Mouse (Mus musculus) c-Kit-positive CD71-positive TER-119-negative erythroid progenitor cells, embryonic 14.5 days (primary cell): ENCODE results near the gene Zfp3.

ENCODE experiments used
- DNase-seq: peaks from one replicate; pipeline ENCODE4 v3.0.0-alpha.2; 2013; ENCODE audit warnings: low read depth

Zfp3 gene

DNA sequence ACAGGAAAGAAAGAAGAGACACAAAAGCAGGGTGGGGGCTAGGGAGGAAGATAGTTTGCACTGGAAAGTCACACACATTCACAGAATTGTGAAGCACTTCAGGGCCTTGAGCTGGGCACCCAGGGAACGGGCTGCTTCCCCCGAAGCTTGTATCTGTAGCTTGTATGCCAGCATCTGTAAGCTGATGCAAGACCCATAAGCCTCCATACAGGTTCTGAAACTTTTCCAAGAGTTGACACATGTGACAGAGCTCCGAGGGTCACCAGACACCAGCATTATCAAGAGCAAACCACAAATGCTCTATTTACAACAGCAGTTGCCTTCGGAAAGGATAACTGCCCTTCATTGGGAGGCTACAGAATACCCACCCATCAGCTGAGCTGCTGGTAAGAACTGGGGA lies 43.6 kb downstream of the Zfp3 start:
- no peak for DNase-seq

DNA sequence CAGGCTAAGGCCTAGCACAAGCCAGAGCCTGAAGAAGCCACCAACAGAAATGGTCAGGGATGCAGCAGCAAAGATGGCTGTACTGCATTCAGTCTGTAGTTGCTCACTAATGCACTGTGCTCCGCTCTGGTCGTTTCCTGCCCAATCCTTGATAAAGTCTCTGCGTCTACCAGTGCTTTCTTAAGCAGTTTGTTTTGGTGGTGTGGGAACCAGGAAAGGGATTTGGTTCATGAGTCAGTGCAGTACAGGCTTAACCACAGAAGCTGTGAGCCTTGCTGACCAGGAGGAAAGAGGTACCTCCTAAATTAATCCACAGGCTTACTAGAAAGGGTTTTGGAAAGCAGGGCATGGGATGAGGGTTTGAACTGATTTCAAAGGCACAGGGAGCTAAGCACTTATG lies 44.1 kb downstream of the Zfp3 start:
- DNase-seq, result no peak

DNA sequence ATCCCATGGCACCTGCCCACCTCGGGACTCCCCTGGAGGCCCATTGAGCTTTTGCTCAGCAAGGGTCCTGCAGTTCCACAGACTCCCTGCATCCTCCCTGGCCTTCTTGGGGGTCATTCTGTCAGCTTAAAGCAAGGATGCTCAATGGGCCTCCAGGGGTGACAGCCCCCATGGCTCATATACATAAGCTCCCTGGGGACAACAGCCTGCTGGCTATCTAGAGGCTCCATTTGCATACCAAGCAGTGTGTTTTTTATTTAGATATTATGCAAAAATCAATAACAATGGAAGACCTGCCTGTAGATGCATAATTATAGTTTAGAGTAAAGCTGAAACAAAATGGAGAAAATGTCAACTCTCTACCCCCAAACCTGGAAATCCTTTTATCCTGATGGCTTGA lies 45.0 kb downstream of the Zfp3 start:
- no peak for DNase-seq

DNA sequence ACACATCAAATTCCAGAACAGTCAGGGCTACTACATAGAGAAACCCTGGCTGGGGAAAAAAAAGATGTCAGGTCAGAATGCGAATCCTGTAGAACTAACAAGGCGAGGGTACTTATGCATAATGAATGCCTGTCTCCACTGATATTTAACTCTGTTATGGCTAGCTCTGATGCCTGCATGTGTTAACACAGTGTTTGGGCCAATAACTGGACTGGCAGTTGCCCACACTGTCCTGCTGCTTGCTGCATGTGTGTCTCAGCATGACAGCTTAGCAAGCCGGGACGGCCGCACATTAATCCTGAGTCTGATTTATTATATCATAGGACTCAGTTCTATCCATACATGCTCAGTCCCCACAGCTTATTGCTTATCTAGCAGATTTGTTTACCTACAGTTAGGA lies 47.0 kb downstream of the Zfp3 start:
- no peak for DNase-seq

DNA sequence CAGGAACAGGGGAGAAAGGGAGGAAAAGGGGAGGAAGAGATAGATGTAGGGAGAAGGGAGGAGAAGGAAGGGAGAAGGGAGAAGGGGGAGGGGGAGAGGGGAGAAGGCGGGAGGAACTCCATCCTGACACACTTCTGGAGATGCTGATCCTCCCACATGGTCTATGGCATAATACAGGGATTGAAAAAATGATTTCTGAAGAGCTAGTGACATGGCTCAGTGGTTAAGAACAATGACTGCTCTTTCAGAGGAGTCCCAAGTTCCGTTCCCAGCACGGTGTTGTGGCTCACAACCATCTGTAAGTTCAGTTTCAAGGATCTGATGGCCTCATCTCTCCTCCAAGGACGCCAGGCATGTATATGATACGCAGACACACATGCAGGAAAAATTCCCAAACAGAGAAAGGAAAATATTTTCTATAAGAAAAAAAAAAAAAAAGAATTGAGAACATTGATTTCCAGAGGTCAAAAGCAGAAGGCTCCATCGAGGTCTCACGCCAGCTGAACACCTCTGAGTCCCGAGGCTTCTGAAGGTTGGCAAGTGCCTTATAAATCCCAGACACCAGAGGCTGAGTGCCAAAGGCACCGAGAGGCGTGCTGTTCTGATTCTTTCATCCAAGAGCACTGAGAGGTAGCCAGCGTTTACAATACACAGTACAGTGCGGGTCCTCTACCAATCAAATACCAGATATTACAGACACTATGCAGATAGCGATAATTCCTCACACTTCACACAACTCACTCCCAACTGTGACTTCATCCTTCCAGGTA lies 47.6 kb downstream of the Zfp3 start:
- no peak for DNase-seq

DNA sequence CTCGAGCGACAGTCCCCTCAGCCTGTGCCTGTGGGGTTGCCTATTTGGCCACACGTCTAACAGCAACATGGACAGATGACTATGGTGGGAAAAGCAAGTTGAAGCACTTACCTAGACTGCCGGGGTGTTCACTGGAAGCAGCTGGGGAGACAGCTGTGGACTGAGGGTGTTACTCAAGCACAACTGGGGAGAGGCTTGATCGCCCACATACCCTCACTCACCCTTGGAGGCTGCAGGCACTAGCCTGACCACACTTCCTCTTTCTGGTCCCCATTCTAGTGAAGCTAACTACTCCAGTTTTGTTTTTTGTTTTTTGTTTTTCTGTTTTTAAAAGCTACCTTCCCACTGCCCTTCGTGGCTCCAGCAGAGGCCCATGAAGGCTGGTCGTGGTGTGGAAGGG lies 48.4 kb downstream of the Zfp3 start, which contains the start of gene Scimp:
Gene Scimp, minus strand, starts transcription at position 222 of the 400 bp plus-strand sequence.
- no peak for DNase-seq

DNA sequence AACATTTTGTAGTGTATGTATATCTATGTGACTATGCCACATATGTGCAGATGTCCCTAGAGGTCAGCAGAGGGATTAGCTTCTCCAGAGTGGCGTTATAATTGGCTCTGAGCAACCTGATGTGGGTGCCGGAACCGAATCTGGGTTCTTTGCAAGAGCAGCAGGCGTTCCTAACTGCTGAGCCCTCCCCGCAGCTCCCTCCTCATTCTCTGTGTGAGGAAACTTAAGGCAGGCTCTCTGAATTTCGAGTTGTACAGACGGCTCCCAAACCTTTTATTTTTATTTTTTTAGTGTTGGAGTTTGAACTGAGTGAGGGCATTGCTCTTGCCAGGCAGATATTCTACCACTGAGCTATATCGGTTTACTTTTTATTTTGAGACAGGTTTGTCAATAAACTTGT lies 51.1 kb downstream of the Zfp3 start:
- no peak for DNase-seq

DNA sequence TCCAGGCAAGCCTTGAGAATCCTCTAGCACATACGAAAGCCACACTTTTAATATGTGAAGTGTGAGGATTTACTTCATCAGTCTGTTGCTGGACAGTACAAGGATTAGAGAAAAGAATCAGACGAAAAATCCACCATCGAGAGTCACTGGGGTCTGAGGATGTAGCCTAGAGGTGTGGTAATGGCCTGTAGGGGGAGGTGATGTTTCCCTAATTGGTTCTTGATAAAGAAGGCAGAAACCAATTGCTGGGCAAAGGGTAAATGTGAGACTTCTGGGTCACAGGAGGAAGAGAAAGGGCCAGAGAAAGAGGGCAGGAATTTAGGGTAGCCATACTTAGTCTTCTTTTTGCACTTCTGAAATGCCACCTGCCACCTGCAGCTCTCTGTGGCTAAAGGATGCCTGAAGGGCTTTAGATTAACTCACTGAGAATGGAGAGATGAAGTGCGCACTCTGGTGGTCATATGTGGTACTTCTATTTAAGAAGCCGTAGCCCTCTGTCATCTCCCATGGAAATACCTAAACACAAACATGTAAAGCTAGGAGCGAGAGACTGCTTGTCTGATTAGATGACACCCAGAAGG lies 51.6 kb downstream of the Zfp3 start:
- DNase-seq, result peak; percentile 57

DNA sequence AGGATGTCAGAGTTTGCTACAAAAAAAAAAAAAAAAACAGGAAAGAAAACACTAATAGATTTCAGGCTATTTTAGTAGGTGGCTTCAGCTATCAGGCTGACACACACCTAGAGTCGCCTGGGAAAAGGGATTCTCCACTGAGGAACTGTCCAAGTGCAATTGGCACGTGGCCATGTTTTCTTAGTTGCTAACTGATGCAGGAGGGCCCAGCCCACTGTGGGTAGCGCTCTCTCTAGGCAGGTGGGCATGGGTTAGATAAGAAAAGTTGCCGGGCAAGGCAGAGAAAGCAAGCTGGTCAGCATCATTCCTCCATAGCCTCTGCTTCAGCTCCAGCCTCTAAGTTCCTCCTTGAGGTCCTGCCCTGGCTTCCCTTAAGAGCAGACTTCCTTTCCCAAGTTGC lies 52.8 kb downstream of the Zfp3 start:
- no peak for DNase-seq

DNA sequence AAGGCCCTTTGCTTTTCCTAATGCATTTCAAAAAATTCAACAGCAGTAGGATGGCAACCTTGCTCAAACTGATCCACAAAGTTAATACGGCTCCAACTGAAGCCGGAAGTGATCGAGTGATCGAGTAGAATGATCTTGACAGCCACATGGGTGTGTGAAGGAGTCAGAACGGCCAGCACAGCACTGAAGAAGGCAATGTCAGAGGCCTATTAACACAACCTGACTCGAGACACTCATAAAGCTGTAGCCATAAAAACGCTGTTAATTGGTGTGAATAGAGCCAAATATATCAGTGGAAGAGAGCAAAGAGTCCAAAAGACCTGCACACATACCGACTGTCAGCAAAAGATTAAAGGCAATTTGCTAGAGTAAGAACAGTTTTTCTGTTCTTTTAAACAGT lies 56.1 kb downstream of the Zfp3 start:
- DNase-seq, result no peak

DNA sequence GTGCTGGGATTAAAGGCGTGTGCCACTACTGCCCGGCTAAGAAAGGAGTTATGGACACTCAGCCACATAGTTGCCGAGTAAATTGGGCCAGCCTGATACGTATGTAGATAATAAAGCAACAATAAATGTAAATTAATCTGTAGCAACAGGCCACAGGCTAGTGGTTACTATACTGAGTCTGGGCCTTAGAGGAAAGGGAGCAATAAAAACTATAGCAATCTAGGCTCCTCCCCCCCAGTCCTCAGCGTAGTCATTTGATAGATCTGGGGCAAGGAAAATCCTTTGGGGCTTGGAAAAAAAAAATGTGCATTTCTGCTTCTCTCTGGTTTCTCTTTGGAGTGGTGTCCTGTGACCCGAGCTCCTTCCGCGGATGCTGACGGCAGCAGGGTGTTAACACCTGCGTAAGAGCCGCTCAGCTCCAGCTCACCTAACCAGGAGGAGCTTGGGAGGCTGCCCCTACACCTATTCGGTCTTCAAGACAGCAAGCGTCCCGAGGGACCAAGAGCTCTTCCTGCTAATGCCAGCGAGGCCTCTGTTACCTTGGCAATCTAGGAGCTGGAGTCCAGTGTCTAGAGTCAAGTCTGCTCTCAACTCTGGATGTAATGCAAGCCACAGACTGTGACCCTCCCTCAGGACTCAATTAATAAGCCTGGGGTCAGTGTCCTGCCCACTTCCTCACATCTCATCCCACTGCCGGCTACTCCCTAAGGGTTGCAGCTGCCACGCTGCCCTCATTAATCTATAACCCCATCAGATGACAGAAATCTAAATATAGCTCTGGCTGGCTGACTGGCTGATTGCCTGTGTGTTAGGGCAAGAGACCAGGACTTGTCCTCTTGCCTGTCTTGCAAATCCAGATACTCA lies 58.0 kb downstream of the Zfp3 start:
- DNase-seq, result no peak
